Comparison of ENCODE assay signal across 8 mouse cellular contexts in the genomic region with DNA sequence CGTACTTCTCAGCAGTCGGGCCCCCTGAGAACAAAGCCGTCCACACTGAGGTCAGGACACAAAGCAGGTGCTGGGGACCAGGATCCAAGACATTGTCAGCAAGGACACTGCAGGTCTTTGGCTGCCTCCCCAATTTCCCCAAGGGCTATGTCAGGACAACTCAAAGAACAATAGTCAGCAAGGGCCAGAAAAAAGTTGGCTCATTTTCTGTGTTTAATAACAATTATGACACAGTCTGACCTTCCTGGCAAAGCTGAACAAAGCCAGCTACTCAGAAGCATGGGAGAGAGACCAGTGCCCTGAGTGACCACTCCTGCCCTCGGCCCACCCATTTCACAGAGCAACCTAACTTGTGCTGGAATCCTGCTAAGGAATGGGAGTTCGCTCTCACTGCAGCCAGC. TPM values are rescaled to one million over a fixed set of nuclear protein-coding genes. Genes with fewer than 3 reads are reported as not detected.
DNase-seq lines count a peak whose midpoint lies in the region; ATAC-seq lines count a peak whose summit lies in the region.

No protein-coding gene starts in this region.

- no peak overlapping the region for H3K9ac ChIP-seq in forebrain, embryonic 11.5 days (ENCODE audit: low read length)
- H3K9ac ChIP-seq in forebrain, embryonic 16.5 days (replicated peaks; ENCODE audit: low read depth, low read length): no peak overlapping the region
- H3K9ac ChIP-seq in embryonic facial prominence, embryonic 15.5 days: no peak overlapping the region

- no peak overlapping the region for H3K4me2 ChIP-seq in forebrain, embryonic 11.5 days (ENCODE audit: low read depth, low read length, severe bottlenecking)
- H3K4me2 ChIP-seq in forebrain, embryonic 16.5 days (ENCODE audit: low read length): no peak overlapping the region
- no peak overlapping the region for H3K4me2 ChIP-seq in embryonic facial prominence, embryonic 15.5 days (replicated peaks)

- no peak overlapping the region for H3K4me3 ChIP-seq in forebrain, embryonic 11.5 days (ENCODE audit: low read depth, low read length)
- no peak overlapping the region for H3K4me3 ChIP-seq in forebrain, embryonic 16.5 days (replicated peaks; ENCODE audit: low read length)
- H3K4me3 ChIP-seq in embryonic facial prominence, embryonic 15.5 days (replicated peaks): no peak overlapping the region

- H3K27me3 ChIP-seq in forebrain, embryonic 11.5 days (ENCODE audit: control insufficient read depth, insufficient read depth, low read length): no peaks in the 10 kb centered on the region
- H3K27me3 ChIP-seq in forebrain, embryonic 16.5 days (replicated peaks; ENCODE audit: control insufficient read depth, insufficient read depth, low read length): no peaks in the 10 kb centered on the region
- H3K27me3 ChIP-seq in embryonic facial prominence, embryonic 15.5 days: no peaks in the 10 kb centered on the region

- ATAC-seq in forebrain, embryonic 11.5 days (replicated peaks; ENCODE audit: low FRiP score): no peak
- no peak for ATAC-seq in forebrain, embryonic 16.5 days
- peak; percentile 35; the same call in 1 of the 2 replicates for ATAC-seq in embryonic facial prominence, embryonic 15.5 days (ENCODE audit: insufficient number of reproducible peaks, low FRiP score, low TSS enrichment, low read depth)
- no peak for ATAC-seq in erythroid progenitor cell, adult 5-6 weeks (replicated peaks; ENCODE audit: low FRiP score, poor library complexity, severe bottlenecking)

- no peaks in the 10 kb centered on the region for H3K9me3 ChIP-seq in forebrain, embryonic 11.5 days (ENCODE audit: control insufficient read depth, low read length)
- no peaks in the 10 kb centered on the region for H3K9me3 ChIP-seq in forebrain, embryonic 16.5 days (ENCODE audit: control insufficient read depth, low read length)
- no peaks in the 10 kb centered on the region for H3K9me3 ChIP-seq in embryonic facial prominence, embryonic 15.5 days (replicated peaks)

- no peaks in the 10 kb centered on the region for H3K4me1 ChIP-seq in forebrain, embryonic 11.5 days (replicated peaks; ENCODE audit: control insufficient read depth, insufficient read depth, low read length)
- no peaks in the 10 kb centered on the region; the same call in 1 of the 2 replicates for H3K4me1 ChIP-seq in forebrain, embryonic 16.5 days (replicated peaks; ENCODE audit: control insufficient read depth, insufficient read depth, low read length)
- no peaks in the 10 kb centered on the region for H3K4me1 ChIP-seq in embryonic facial prominence, embryonic 15.5 days

- H3K36me3 ChIP-seq in forebrain, embryonic 11.5 days (ENCODE audit: control insufficient read depth, insufficient read depth, low read length): no peaks in the 10 kb centered on the region; the same call in 1 of the 2 replicates
- peaks cover 20% of the 10 kb centered on the region; the same call in 1 of the 2 replicates for H3K36me3 ChIP-seq in forebrain, embryonic 16.5 days (ENCODE audit: control insufficient read depth, insufficient read depth)
- H3K36me3 ChIP-seq in embryonic facial prominence, embryonic 15.5 days: peaks cover 34% of the 10 kb centered on the region

- peak; percentile 21 for DNase-seq in forebrain, embryonic 11.5 days (ENCODE audit: low spot score)
- DNase-seq in Muller cell, postnatal 12 days (ENCODE audit: inconsistent ontology term): peak; percentile 83
- peak; percentile 80 for DNase-seq in kidney, postnatal 14 days
- DNase-seq in spleen, adult 18-20 months: no peak
- no peak for DNase-seq in layer of hippocampus, adult 18-20 months (ENCODE audit: low spot score in 2 of 2)

- 70% methylated on average over 5 of the region's 5 CpGs for WGBS in forebrain, embryonic 11.5 days
- WGBS in forebrain, embryonic 16.5 days: 67% methylated on average over 5 of the region's 5 CpGs
- WGBS in embryonic facial prominence, embryonic 15.5 days: 68% methylated on average over 5 of the region's 5 CpGs

- H3K27ac ChIP-seq in forebrain, embryonic 11.5 days (ENCODE audit: low read depth, low read length): no peak overlapping the region
- H3K27ac ChIP-seq in forebrain, embryonic 16.5 days (ENCODE audit: low read length): no peak overlapping the region
- no peak overlapping the region for H3K27ac ChIP-seq in embryonic facial prominence, embryonic 15.5 days (replicated peaks)

RNA-seq across cellular contexts. Expression of gene Plcg1, which starts 35.3 kb away (rescaled TPM):
- 80.7 and 80.8 TPM in 2 replicates for polyA plus RNA-seq in forebrain, embryonic 11.5 days (2014; fragmentation: Nextera tagmentation; extraction: Ambion mirVana)
- 83.2 and 84.4 TPM in 2 replicates for polyA plus RNA-seq in forebrain, embryonic 16.5 days (2015; fragmentation: Nextera tagmentation; extraction: Ambion mirVana)
- 49.2 and 54.4 TPM in 2 replicates for polyA plus RNA-seq in embryonic facial prominence, embryonic 15.5 days (2015; fragmentation: Nextera tagmentation; extraction: Ambion mirVana)
- total RNA-seq in layer of hippocampus, adult 18-20 months (2021): 10 to 100 TPM; 90.6 to 99.5 TPM
- 2.2 and 7.5 TPM in 2 replicates for total RNA-seq in erythroid progenitor cell, adult 5-6 weeks (2015; ENCODE audit: low replicate concordance)
- 3.0 and 11.6 TPM in 2 replicates for total RNA-seq in erythroid progenitor cell, adult 5-6 weeks (2017; ENCODE audit: low replicate concordance)

Comparison
In these comparisons a context has a peak if more than half of its experiments do, and no peak if none do; other contexts are left out.
1. DNase-seq: peak in forebrain, embryonic 11.5 days (single experiment), Muller cell, postnatal 12 days (single experiment) and kidney, postnatal 14 days (single experiment); none in spleen, adult 18-20 months (0 of 2) and layer of hippocampus, adult 18-20 months (0 of 2).